20 mouse cellular contexts compared by ENCODE assay signal in genomic region chr5:112042236-112042635, GRCm38 (mm10).
DNase-seq lines count a peak whose midpoint lies in the region; ATAC-seq lines count a peak whose summit lies in the region.
"Had no signal": no experiment of that assay in that cellular context is flagged by ENCODE, and none has a peak within 500 bp of the region (broad histone marks: within the 10 kb centered on the region; RNA-seq: fewer than 3 reads in every experiment).

No protein-coding gene starts in this region.

- no peak overlapping the region for H3K4me2 ChIP-seq in embryonic facial prominence, embryonic 13.5 days
- H3K4me2 ChIP-seq in forebrain, embryonic 13.5 days, result no peak overlapping the region
- no peak overlapping the region for H3K4me2 ChIP-seq in midbrain, embryonic 15.5 days
- H3K4me2 ChIP-seq: hindbrain, embryonic 15.5 days; kidney, embryonic 15.5 days; lung, embryonic 15.5 days had no signal

- no peaks in the 10 kb centered on the region for H3K9me3 ChIP-seq in embryonic facial prominence, embryonic 13.5 days
- H3K9me3 ChIP-seq in embryonic facial prominence, embryonic 10.5 days, result no peaks in the 10 kb centered on the region
- H3K9me3 ChIP-seq in forebrain, embryonic 13.5 days (replicated peaks), result no peaks in the 10 kb centered on the region
- H3K9me3 ChIP-seq in midbrain, embryonic 15.5 days, result no peaks in the 10 kb centered on the region
- H3K9me3 ChIP-seq: hindbrain, embryonic 15.5 days; kidney, embryonic 15.5 days; lung, embryonic 15.5 days had no signal

- no peak for DNase-seq in embryonic facial prominence, embryonic 10.5 days (ENCODE audit: low spot score)
- peak; percentile 20 to 70 for DNase-seq in left cerebral cortex, postnatal 25 days (ENCODE audit: low spot score in 2 of 2)
- DNase-seq in left cerebral cortex, adult 8-10 months (ENCODE audit: low spot score in 2 of 2), result no peak
- DNase-seq in layer of hippocampus, postnatal 14 days (ENCODE audit: low spot score in 2 of 2), result no peak
- DNase-seq: adrenal gland, postnatal 10 days; cerebellum, adult 11-12 months; cerebellum, postnatal 36 days; kidney, postnatal 4 days; thymus, postnatal 14 days had no signal

- no peak overlapping the region for H3K9ac ChIP-seq in embryonic facial prominence, embryonic 13.5 days
- H3K9ac ChIP-seq in forebrain, embryonic 13.5 days, result no peak overlapping the region
- H3K9ac ChIP-seq in midbrain, embryonic 15.5 days, result no peak overlapping the region
- H3K9ac ChIP-seq: hindbrain, embryonic 15.5 days; kidney, embryonic 15.5 days; liver, embryonic 14.5 days; lung, embryonic 15.5 days had no signal

- WGBS in embryonic facial prominence, embryonic 13.5 days, result 84% methylated on average over 11 of the region's 11 CpGs
- 90% methylated on average over 11 of the region's 11 CpGs for WGBS in embryonic facial prominence, embryonic 10.5 days
- WGBS in forebrain, embryonic 13.5 days, result 78% methylated on average over 11 of the region's 11 CpGs
- 72% methylated on average over 11 of the region's 11 CpGs for WGBS in midbrain, embryonic 15.5 days

- peaks cover 16% of the 10 kb centered on the region; the same call in 1 of the 2 replicates for H3K4me1 ChIP-seq in embryonic facial prominence, embryonic 13.5 days
- H3K4me1 ChIP-seq in embryonic facial prominence, embryonic 10.5 days, result peaks cover 14% of the 10 kb centered on the region
- H3K4me1 ChIP-seq in forebrain, embryonic 13.5 days, result peaks cover 44% of the 10 kb centered on the region
- peaks cover 31% of the 10 kb centered on the region for H3K4me1 ChIP-seq in midbrain, embryonic 15.5 days
- H3K4me1 ChIP-seq: lung, embryonic 15.5 days had no signal

- no peaks in the 10 kb centered on the region for H3K36me3 ChIP-seq in embryonic facial prominence, embryonic 13.5 days
- H3K36me3 ChIP-seq in embryonic facial prominence, embryonic 10.5 days (replicated peaks), result no peaks in the 10 kb centered on the region
- H3K36me3 ChIP-seq in forebrain, embryonic 13.5 days (ENCODE audit: poor library complexity, severe bottlenecking), result no peaks in the 10 kb centered on the region
- no peaks in the 10 kb centered on the region for H3K36me3 ChIP-seq in midbrain, embryonic 15.5 days (replicated peaks)
- H3K36me3 ChIP-seq: hindbrain, embryonic 15.5 days; kidney, embryonic 15.5 days; lung, embryonic 15.5 days had no signal

- H3K27me3 ChIP-seq in embryonic facial prominence, embryonic 13.5 days, result no peaks in the 10 kb centered on the region
- peaks cover 4% of the 10 kb centered on the region; the same call in 1 of the 2 replicates for H3K27me3 ChIP-seq in embryonic facial prominence, embryonic 10.5 days (replicated peaks; ENCODE audit: low read depth, poor library complexity, severe bottlenecking)
- peaks cover 6% of the 10 kb centered on the region; the same call in 1 of the 2 replicates for H3K27me3 ChIP-seq in forebrain, embryonic 13.5 days
- no peaks in the 10 kb centered on the region for H3K27me3 ChIP-seq in midbrain, embryonic 15.5 days (replicated peaks)
- H3K27me3 ChIP-seq: hindbrain, embryonic 15.5 days; lung, embryonic 15.5 days had no signal

- intact Hi-C loops in left cerebral cortex, postnatal 25 days (cut with DNase I), result no loop called here

- no peak overlapping the region for H3K4me3 ChIP-seq in embryonic facial prominence, embryonic 13.5 days
- H3K4me3 ChIP-seq in embryonic facial prominence, embryonic 10.5 days, result no peak overlapping the region
- H3K4me3 ChIP-seq in forebrain, embryonic 13.5 days, result no peak overlapping the region
- no peak overlapping the region for H3K4me3 ChIP-seq in midbrain, embryonic 15.5 days
- H3K4me3 ChIP-seq: erythroblast, embryonic 14.5 days; hindbrain, embryonic 15.5 days; kidney, embryonic 15.5 days; lung, embryonic 15.5 days had no signal

- ATAC-seq in embryonic facial prominence, embryonic 13.5 days (ENCODE audit: insufficient number of reproducible peaks, insufficient read depth, low FRiP score, low TSS enrichment, low read depth), result no peak
- ATAC-seq in forebrain, embryonic 13.5 days, result no peak
- ATAC-seq in midbrain, embryonic 15.5 days (replicated peaks), result no peak
- no peak for ATAC-seq in cerebellum, adult (ENCODE audit: insufficient number of reproducible peaks, low FRiP score, low TSS enrichment)
- ATAC-seq: intestine, embryonic 16.5 days; Patski had no signal

- 0 out of 2 replicates have a peak overlapping the region, but pooled peaks have one; percentile 2 for H3K27ac ChIP-seq in embryonic facial prominence, embryonic 13.5 days
- no peak overlapping the region for H3K27ac ChIP-seq in embryonic facial prominence, embryonic 10.5 days (replicated peaks)
- peak overlapping the region; percentile 86 for H3K27ac ChIP-seq in forebrain, embryonic 13.5 days
- peak overlapping the region; percentile 80 for H3K27ac ChIP-seq in midbrain, embryonic 15.5 days
- H3K27ac ChIP-seq: kidney, embryonic 15.5 days; liver, embryonic 14.5 days; lung, embryonic 15.5 days had no signal

Comparison
In these comparisons a context has a peak if more than half of its experiments do, and no peak if none do; other contexts are left out.
1. DNase-seq: peak in left cerebral cortex, postnatal 25 days (2 of 2); none in embryonic facial prominence, embryonic 10.5 days (single experiment), left cerebral cortex, adult 8-10 months (0 of 2) and layer of hippocampus, postnatal 14 days (0 of 2).